ENCODE assay signal across 24 mouse cellular contexts in genomic region chr19:11989334-11989733, GRCm38 (mm10). TPM values are rescaled to one million over a fixed set of nuclear protein-coding genes. Genes with fewer than 3 reads are reported as not detected.
DNase-seq lines count a peak whose midpoint lies in the region; ATAC-seq lines count a peak whose summit lies in the region.
"Had no signal": no experiment of that assay in that cellular context is flagged by ENCODE, and none has a peak within 500 bp of the region (broad histone marks: within the 10 kb centered on the region; RNA-seq: fewer than 3 reads in every experiment).

No protein-coding gene starts in this region.

- no peaks in the 10 kb centered on the region for H3K27me3 ChIP-seq in intestine, embryonic 16.5 days (replicated peaks; ENCODE audit: control insufficient read depth, insufficient read depth, low read length)
- H3K27me3 ChIP-seq: embryonic facial prominence, embryonic 13.5 days; forebrain, embryonic 13.5 days; hindbrain, embryonic 13.5 days had no signal

- DNase-seq in heart, adult 11 months: peak; percentile 72
- no peak for DNase-seq in heart, postnatal 36 days
- no peak for DNase-seq in kidney, postnatal 14 days
- DNase-seq in spleen, adult 12 weeks (ENCODE audit: low spot score): no peak
- DNase-seq: adrenal gland, adult 8-10 months; adrenal gland, postnatal 36 days; cerebellum, adult 11 months; cerebellum, adult 9-10 months; cerebellum, postnatal 25 days; forebrain, postnatal 0 days; gastrocnemius, adult 2 months; gastrocnemius, postnatal 25 days; heart, adult 18-20 months; heart, postnatal 10 days had no signal

- no peaks in the 10 kb centered on the region for H3K9me3 ChIP-seq in intestine, embryonic 16.5 days (ENCODE audit: control insufficient read depth, low read length)
- H3K9me3 ChIP-seq: embryonic facial prominence, embryonic 13.5 days; forebrain, embryonic 13.5 days; heart, embryonic 10.5 days; hindbrain, embryonic 13.5 days had no signal

- peaks cover 16% of the 10 kb centered on the region; the same call in 1 of the 2 replicates for H3K36me3 ChIP-seq in intestine, embryonic 16.5 days (ENCODE audit: control insufficient read depth, insufficient read depth, low read length)

- intact Hi-C loops in heart, postnatal 36 days (cut with DNase I): no loop called here

- no peaks in the 10 kb centered on the region for H3K4me1 ChIP-seq in intestine, embryonic 16.5 days (ENCODE audit: control insufficient read depth, insufficient read depth, low read length)
- H3K4me1 ChIP-seq: embryonic facial prominence, embryonic 13.5 days; forebrain, embryonic 13.5 days; heart, embryonic 10.5 days; hindbrain, embryonic 13.5 days had no signal

- no peak overlapping the region for H3K4me2 ChIP-seq in intestine, embryonic 16.5 days (ENCODE audit: low read depth, low read length)
- H3K4me2 ChIP-seq: embryonic facial prominence, embryonic 13.5 days; forebrain, embryonic 13.5 days; hindbrain, embryonic 13.5 days had no signal

- no peak overlapping the region for H3K4me3 ChIP-seq in intestine, embryonic 16.5 days (ENCODE audit: low read length)
- H3K4me3 ChIP-seq: embryonic facial prominence, embryonic 13.5 days; forebrain, embryonic 13.5 days; gastrocnemius, adult 2 months; heart, embryonic 10.5 days; hindbrain, embryonic 13.5 days had no signal

- no peak overlapping the region for H3K9ac ChIP-seq in intestine, embryonic 16.5 days (ENCODE audit: low read depth, low read length)
- H3K9ac ChIP-seq: embryonic facial prominence, embryonic 13.5 days; forebrain, embryonic 13.5 days; forebrain, postnatal 0 days; hindbrain, embryonic 13.5 days had no signal

- WGBS in intestine, embryonic 16.5 days: 98% methylated on average over 7 of the region's 7 CpGs

- peak; percentile 84 for ATAC-seq in common myeloid progenitor, adult 5-6 weeks (replicated peaks; ENCODE audit: low read depth, poor library complexity, severe bottlenecking)
- ATAC-seq in megakaryocyte progenitor cell, adult 5-6 weeks (replicated peaks; ENCODE audit: poor library complexity): peak; percentile 90
- ATAC-seq in intestine, embryonic 16.5 days: no peak
- ATAC-seq: forebrain, embryonic 13.5 days; forebrain, postnatal 0 days had no signal

- no peak overlapping the region for H3K27ac ChIP-seq in intestine, embryonic 16.5 days (ENCODE audit: low read length)
- H3K27ac ChIP-seq: embryonic facial prominence, embryonic 13.5 days; forebrain, embryonic 13.5 days; gastrocnemius, adult 2 months; heart, embryonic 10.5 days; hindbrain, embryonic 13.5 days had no signal

RNA-seq across cellular contexts. Expression of gene Osbp, which starts 23.6 kb away (rescaled TPM):
- 100 to 1,000 TPM; 102 to 106 TPM for total RNA-seq in heart, postnatal 36 days (2021)
- 31.4 and 47.0 TPM in 2 replicates for total RNA-seq in common myeloid progenitor, adult 5-6 weeks (2017)
- total RNA-seq in megakaryocyte progenitor cell, adult 5-6 weeks (2015): 35.3 and 40.5 TPM in 2 replicates
- 42.1 and 50.8 TPM in 2 replicates for total RNA-seq in megakaryocyte progenitor cell, adult 5-6 weeks (2017)
- polyA plus RNA-seq in intestine, embryonic 16.5 days (2015; fragmentation: Nextera tagmentation; extraction: Ambion mirVana): 3.3 and 3.8 TPM in 2 replicates

RNA-seq across cellular contexts. Expression of gene Olfr1423, which starts 51.8 kb away (rescaled TPM):
- total RNA-seq in heart, postnatal 36 days (2021): not detected
- not detected in 2 replicates for total RNA-seq in common myeloid progenitor, adult 5-6 weeks (2017)
- 0.07 TPM in 1 of 2 replicates, not detected in the other for total RNA-seq in megakaryocyte progenitor cell, adult 5-6 weeks (2015)
- not detected in 2 replicates for total RNA-seq in megakaryocyte progenitor cell, adult 5-6 weeks (2017)
- polyA plus RNA-seq in intestine, embryonic 16.5 days (2015; fragmentation: Nextera tagmentation; extraction: Ambion mirVana): not detected in 2 replicates
- total RNA-seq: adrenal gland, adult 8-10 months; adrenal gland, postnatal 36 days; forebrain, postnatal 0 days; gastrocnemius, adult 2 months; gastrocnemius, postnatal 25 days; heart, adult 18-20 months; heart, postnatal 10 days; hematopoietic stem cell, adult 5-6 weeks had no signal
- polyA plus RNA-seq: brain, embryonic 14.5 days; embryonic facial prominence, embryonic 13.5 days; forebrain, embryonic 13.5 days; forebrain, postnatal 0 days; heart, embryonic 14.5 days; hindbrain, embryonic 13.5 days had no signal
